Mouse (Mus musculus) intestine, embryonic 14.5 days (tissue): ENCODE data around the gene Pik3c2g. TPM values are rescaled to one million over a fixed set of nuclear protein-coding genes. Genes with fewer than 3 reads are reported as not detected.
A peak's percentile ranks its signal among the peaks of the same experiment; 100 is the strongest.
"Not testable (repeated sequence)": the region's sequence is repeated elsewhere in the genome, so short reads cannot be mapped to it uniquely, and the experiment has no call there.

Experiments
- ATAC-seq: fragments of 200-750 bp; cut with Nextera tagmentation; replicated peaks from 2 replicates; pipeline ENCODE4 v1.8.0; 2017; ENCODE audit warnings: low read depth, moderate number of reproducible peaks, moderate TSS enrichment, moderate library complexity; ENCODE audit not compliant: low FRiP score, low TSS enrichment
- DNase-seq: peaks from one replicate; pipeline ENCODE4 v3.0.0-alpha.2; 2018; ENCODE audit warnings: low spot score
- H3K27ac ChIP-seq: fragments of 300-500 bp; sonication (generic); 2 replicates; pipeline ENCODE4 v1.5.1; 2014; ENCODE audit warnings: low read depth, mild to moderate bottlenecking, control low read depth
- H3K27me3 ChIP-seq: fragments of 300-500 bp; sonication (generic); replicated peaks from 2 replicates; pipeline ENCODE4 v1.6.1; 2014; ENCODE audit warnings: low read length, control low read depth; ENCODE audit not compliant: control insufficient read depth, insufficient read depth
- H3K36me3 ChIP-seq: fragments of 300-500 bp; sonication (generic); 2 replicates; pipeline ENCODE4 v1.6.1; 2014; ENCODE audit warnings: low read length, control low read depth; ENCODE audit not compliant: control insufficient read depth, insufficient read depth
- H3K4me1 ChIP-seq: fragments of 300-500 bp; sonication (generic); replicated peaks from 2 replicates; pipeline ENCODE4 v1.6.1; 2014; ENCODE audit warnings: low read length, control low read depth, mixed read lengths; ENCODE audit not compliant: control insufficient read depth, insufficient read depth
- H3K4me2 ChIP-seq: fragments of 300-500 bp; sonication (generic); 2 replicates; pipeline ENCODE4 v1.6.1; 2014; ENCODE audit warnings: low read length
- H3K4me3 ChIP-seq: fragments of 300-500 bp; sonication (generic); 2 replicates; pipeline ENCODE4 v1.5.1; 2014; ENCODE audit warnings: low read depth, low read length, control low read depth, mixed read lengths
- H3K9ac ChIP-seq: fragments of 300-500 bp; sonication (generic); 2 replicates; pipeline ENCODE4 v1.6.1; 2014; ENCODE audit warnings: mild to moderate bottlenecking, low read length
- H3K9me3 ChIP-seq: fragments of 300-500 bp; sonication (generic); 2 replicates; pipeline ENCODE4 v1.6.1; 2016; ENCODE audit warnings: low read length, control low read depth; ENCODE audit not compliant: control insufficient read depth
- WGBS: fragments of 180-500 bp; shearing (Covaris S2); extraction: QIAGEN DNeasy Blood & Tissue Kit; methylation state at CpG from one replicate; pipeline ENCODE4 v1.1.7; 2014; 5-methylcytosine and 5-hydroxymethylcytosine counted together
- polyA plus RNA-seq: library from polyadenylated mRNA; unstranded; fragments of >200 nt; fragmentation: Nextera tagmentation; extraction: Ambion mirVana; gene quantifications from 2 replicates; pipeline ENCODE4 v1.2.1, GENCODE M21; 2014

Pik3c2g gene
- polyA plus RNA-seq, 1 experiment from 2014 or later, result 0.68 TPM

- DNase-seq (no peak), ATAC-seq (0 out of 2 replicates have a peak, but pooled peaks have one; percentile 40)
- WGBS, result 30% methylated on average over 2 of the region's 2 CpGs
- Histone ChIP-seq H3K36me3 (no peaks in the 10 kb centered on the region), H3K4me2 (no peak overlapping the region), H3K9ac (no peak overlapping the region), H3K4me3 (no peak overlapping the region), H3K27me3 (no peaks in the 10 kb centered on the region), H3K27ac (peak overlapping the region; percentile 62; the same call in 1 of the 2 replicates), H3K4me1 (peaks cover 4% of the 10 kb centered on the region; the same call in 1 of the 2 replicates), H3K9me3 (peaks cover 2% of the 10 kb centered on the region; the same call in 1 of the 2 replicates)
These were observed 308.6 kb downstream of the Pik3c2g start for GRCm38 (mm10) chr6:139895637-139896036.

GRCm38 (mm10) chr6:139899630-139900151 lies 312.7 kb downstream of the Pik3c2g start:
- no peak overlapping the region for H3K4me2 ChIP-seq
- ATAC-seq (no peak), DNase-seq (no peak)
- no peaks in the 10 kb centered on the region for H3K27me3 ChIP-seq
- no peak overlapping the region for H3K27ac ChIP-seq
- no peak overlapping the region for H3K9ac ChIP-seq
- H3K9me3 ChIP-seq, result no peaks in the 10 kb centered on the region
- no peaks in the 10 kb centered on the region for H3K36me3 ChIP-seq
- no peak overlapping the region for H3K4me3 ChIP-seq
- peaks cover 4% of the 10 kb centered on the region; the same call in 1 of the 2 replicates for H3K4me1 ChIP-seq
- WGBS, result 59% methylated on average over 8 of the region's 8 CpGs

GRCm38 (mm10) chr6:139901801-139902200 lies 314.8 kb downstream of the Pik3c2g start:
- H3K9me3 ChIP-seq, result no peaks in the 10 kb centered on the region
- WGBS, result 64% methylated on average over 4 of the region's 4 CpGs
- no peak for DNase-seq

GRCm38 (mm10) chr6:139907138-139907537 lies 320.1 kb downstream of the Pik3c2g start:
- WGBS, result 33% methylated on average over 4 of the region's 4 CpGs
- ATAC-seq, result no peak
- H3K27ac ChIP-seq, result no peak overlapping the region
- no peak overlapping the region for H3K9ac ChIP-seq
- no peaks in the 10 kb centered on the region for H3K27me3 ChIP-seq
- H3K4me1 ChIP-seq, result peaks cover 4% of the 10 kb centered on the region
- no peak for DNase-seq
- no peaks in the 10 kb centered on the region for H3K9me3 ChIP-seq
- H3K4me2 ChIP-seq, result no peak overlapping the region
- no peak overlapping the region for H3K4me3 ChIP-seq
- H3K36me3 ChIP-seq, result no peaks in the 10 kb centered on the region

More at GRCm38 (mm10) chr6:139901801-139902200, 314.8 kb downstream of the Pik3c2g start:
- Histone ChIP-seq H3K4me3 (no peak overlapping the region), H3K4me1 (peaks cover under 1% of the 10 kb centered on the region), H3K36me3 (no peaks in the 10 kb centered on the region), H3K27me3 (no peaks in the 10 kb centered on the region), H3K9ac (no peak overlapping the region), H3K4me2 (no peak overlapping the region), H3K27ac (no peak overlapping the region)
- no peak for ATAC-seq

- H3K27ac ChIP-seq, result 0 out of 2 replicates have a peak overlapping the region, but pooled peaks have one; percentile 16
- no peak for ATAC-seq
- H3K9me3 ChIP-seq, result no peaks in the 10 kb centered on the region
- H3K27me3 ChIP-seq, result no peaks in the 10 kb centered on the region
- peaks cover 4% of the 10 kb centered on the region for H3K4me1 ChIP-seq
- H3K9ac ChIP-seq, result no peak overlapping the region
- no peak overlapping the region for H3K4me3 ChIP-seq
- H3K4me2 ChIP-seq, result no peak overlapping the region
- 37% methylated on average over 12 of the region's 12 CpGs for WGBS
- peak; percentile 57 for DNase-seq
- H3K36me3 ChIP-seq, result no peaks in the 10 kb centered on the region
These were observed 322.1 kb downstream of the Pik3c2g start for GRCm38 (mm10) chr6:139908997-139909669.

GRCm38 (mm10) chr6:139928766-139929165 lies 341.7 kb downstream of the Pik3c2g start:
- Histone ChIP-seq H3K27ac (no peak overlapping the region), H3K36me3 (no peaks in the 10 kb centered on the region), H3K4me3 (no peak overlapping the region), H3K9me3 (no peaks in the 10 kb centered on the region), H3K4me2 (no peak overlapping the region), H3K4me1 (no peaks in the 10 kb centered on the region), H3K27me3 (no peaks in the 10 kb centered on the region), H3K9ac (no peak overlapping the region)
- ATAC-seq, result no peak
- DNase-seq, result no peak
- WGBS, result 75% methylated on average over 5 of the region's 5 CpGs

- no peaks in the 10 kb centered on the region for H3K4me1 ChIP-seq
- H3K9me3 ChIP-seq, result no peaks in the 10 kb centered on the region
- 48% methylated on average over 2 of the region's 2 CpGs for WGBS
- ATAC-seq, result no peak
- H3K9ac ChIP-seq, result no peak overlapping the region
- H3K27me3 ChIP-seq, result no peaks in the 10 kb centered on the region
- H3K4me2 ChIP-seq, result no peak overlapping the region
- no peak for DNase-seq
- no peak overlapping the region for H3K27ac ChIP-seq
- no peaks in the 10 kb centered on the region for H3K36me3 ChIP-seq
- H3K4me3 ChIP-seq, result no peak overlapping the region
These were observed 347.8 kb downstream of the Pik3c2g start for GRCm38 (mm10) chr6:139934861-139935260.

- not testable (repeated sequence) for H3K9me3 ChIP-seq, ATAC-seq, H3K9ac ChIP-seq, H3K36me3 ChIP-seq, H3K27ac ChIP-seq, H3K27me3 ChIP-seq, H3K4me3 ChIP-seq, DNase-seq, H3K4me2 ChIP-seq, H3K4me1 ChIP-seq
- WGBS, result 68% methylated on average over 4 of the region's 4 CpGs
These were observed 350.6 kb downstream of the Pik3c2g start for GRCm38 (mm10) chr6:139937581-139937980.
